Mouse (Mus musculus) bone marrow macrophage, adult 2 months (primary cell): ENCODE data around the gene Fam192a. TPM values are rescaled to one million over a fixed set of nuclear protein-coding genes. Genes with fewer than 3 reads are reported as not detected.

Source experiments
- H3K27ac ChIP-seq: 2 replicates; pipeline ENCODE4 v1.5.1; 2012; ENCODE audit warnings: low read depth, low read length; ENCODE audit not compliant: insufficient read depth
- H3K4me1 ChIP-seq: 2 replicates; pipeline ENCODE4 v1.6.1; 2012; ENCODE audit warnings: low read length; ENCODE audit not compliant: control insufficient read depth, insufficient read depth
- H3K4me3 ChIP-seq: 2 replicates; pipeline ENCODE4 v1.5.1; 2012; ENCODE audit warnings: mild to moderate bottlenecking, low read length, moderate library complexity; ENCODE audit not compliant: insufficient read depth
- CTCF ChIP-seq: IDR thresholded peaks from 2 replicates; pipeline ENCODE4 v1.5.1; 2012; ENCODE audit warnings: low read depth, mild to moderate bottlenecking, low read length, moderate library complexity
- POLR2A ChIP-seq: IDR thresholded peaks from 2 replicates; pipeline ENCODE4 v1.6.1; 2012; ENCODE audit warnings: mild to moderate bottlenecking, low read depth, low read length, borderline replicate concordance
- polyA plus RNA-seq: library from polyadenylated mRNA; stranded (reverse); fragments of >200 nt; gene quantifications from 2 replicates; pipeline ENCODE4 v1.2.4, GENCODE M21; 2012; ENCODE audit not compliant: missing spikeins, insufficient read depth, insufficient read length

Fam192a gene
- polyA plus RNA-seq, 1 experiment, result 77.4 TPM

DNA sequence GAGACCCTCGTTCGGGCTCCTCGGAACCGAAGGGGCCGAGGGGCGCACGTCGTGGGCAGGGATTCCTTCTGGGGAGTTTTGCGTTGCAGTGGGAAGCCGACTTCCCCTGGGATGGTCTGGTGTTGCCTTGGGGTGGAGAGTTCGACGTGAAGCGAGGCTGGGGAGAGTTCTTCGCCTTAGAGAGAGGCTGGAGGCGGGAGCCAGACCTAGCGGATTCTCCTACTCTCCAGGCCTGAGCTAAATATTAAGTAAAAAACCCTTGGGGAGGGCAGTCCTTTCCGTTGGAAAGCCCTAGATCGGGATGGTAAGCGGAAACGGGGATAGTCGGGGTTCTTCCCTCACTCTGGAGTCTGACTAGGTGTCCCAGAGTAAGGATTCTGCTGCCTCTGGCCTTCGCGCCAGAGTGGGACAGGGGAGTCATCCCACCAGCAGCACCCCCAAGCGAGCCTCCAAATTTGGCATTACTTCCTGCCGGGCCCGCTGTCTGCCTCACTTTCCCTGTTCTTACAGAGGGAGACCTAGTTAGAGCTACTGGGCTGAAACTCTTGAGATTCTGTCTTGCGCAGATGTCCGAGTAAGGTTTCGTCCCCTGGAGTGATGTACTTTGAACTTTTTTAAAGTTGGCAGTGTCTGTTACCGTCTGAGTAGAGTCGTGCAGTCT lies 804 bp upstream of the Fam192a start:
- TF ChIP-seq CTCF (no peak), POLR2A (no peak)
- Histone ChIP-seq H3K4me1 (peaks cover 6% of the 10 kb centered on the region), H3K27ac (peak overlapping the region; percentile 10), H3K4me3 (peak overlapping the region; percentile 97)

DNA sequence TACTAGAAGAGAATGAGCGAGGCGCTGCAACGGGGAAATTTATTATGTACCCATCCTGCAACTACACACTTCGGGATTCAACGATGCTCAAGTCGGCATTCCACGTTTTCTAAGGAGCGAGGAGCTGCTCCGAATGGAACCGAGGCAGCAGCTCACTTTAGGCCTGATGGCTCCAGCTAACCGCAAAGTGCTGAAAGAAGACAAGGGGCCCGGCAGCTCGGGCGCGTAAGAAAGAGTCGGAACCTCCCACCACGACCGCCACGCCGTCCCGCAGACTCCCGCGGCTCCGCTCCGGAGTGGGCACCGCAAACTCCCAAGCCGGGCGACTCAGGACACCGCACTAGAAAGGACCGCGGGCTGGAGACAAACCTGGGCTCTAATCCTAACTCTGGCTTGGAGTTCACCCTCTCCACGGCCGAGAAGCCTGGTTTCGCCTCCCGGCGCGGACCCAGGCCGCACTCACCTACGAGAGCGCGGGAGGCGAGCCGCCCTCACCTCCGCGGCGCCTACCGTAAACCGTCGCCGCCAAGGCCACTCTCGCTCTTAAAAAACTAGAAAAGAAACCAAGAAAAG lies 677 bp downstream of the Fam192a start:
- Histone ChIP-seq H3K4me3 (peak overlapping the region; percentile 95), H3K4me1 (peaks cover 6% of the 10 kb centered on the region), H3K27ac (peak overlapping the region; percentile 80)
- no peak for TF ChIP-seq CTCF
- no peak for TF ChIP-seq POLR2A

DNA sequence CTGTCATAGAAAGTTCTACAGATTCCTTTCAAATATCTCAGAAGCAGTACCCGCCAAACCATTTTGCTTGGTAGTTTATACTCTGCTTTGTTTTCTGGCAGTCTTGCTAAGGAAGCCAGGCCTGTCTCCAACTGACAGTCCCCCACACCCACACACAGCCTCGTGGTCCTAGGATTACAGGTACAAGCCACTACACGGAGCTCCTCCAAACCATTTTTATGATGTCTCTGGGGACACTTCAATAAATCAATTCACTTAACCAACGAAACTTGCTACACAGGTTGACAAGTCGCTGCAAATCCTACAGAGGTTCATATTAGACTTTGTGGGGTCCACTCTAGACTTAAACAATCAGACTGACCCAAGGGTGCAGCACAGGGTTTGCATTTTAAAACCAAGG lies 1.3 kb downstream of the Fam192a start:
- TF ChIP-seq POLR2A, result no peak
- no peak for TF ChIP-seq CTCF
- peak overlapping the region; percentile 95 for H3K4me3 ChIP-seq
- H3K4me1 ChIP-seq, result peaks cover 4% of the 10 kb centered on the region; the same call in 1 of the 2 replicates
- no peak overlapping the region for H3K27ac ChIP-seq

DNA sequence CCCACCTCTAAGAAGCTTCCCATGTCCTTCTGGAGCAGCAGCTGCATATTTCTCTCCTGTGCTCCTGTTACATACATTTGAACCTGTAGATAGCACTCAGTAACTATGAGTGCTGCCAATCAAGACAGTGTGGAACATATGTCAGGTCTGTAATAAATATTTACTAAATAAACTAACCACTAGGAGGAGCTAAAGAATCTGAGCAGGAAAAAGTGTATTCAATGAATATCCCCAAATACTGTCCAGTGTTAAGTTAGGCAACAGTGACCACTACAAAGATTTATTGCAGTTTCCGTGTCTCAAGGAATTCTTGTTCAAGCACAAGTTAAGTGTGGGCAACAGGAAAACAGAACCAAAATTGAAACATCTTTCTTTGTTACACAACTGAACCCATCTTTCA lies 7.6 kb downstream of the Fam192a start:
- no peak overlapping the region for H3K27ac ChIP-seq
- TF ChIP-seq CTCF (no peak), POLR2A (no peak)
- H3K4me1 ChIP-seq, result peaks cover 4% of the 10 kb centered on the region; the same call in 1 of the 2 replicates
- no peak overlapping the region for H3K4me3 ChIP-seq

DNA sequence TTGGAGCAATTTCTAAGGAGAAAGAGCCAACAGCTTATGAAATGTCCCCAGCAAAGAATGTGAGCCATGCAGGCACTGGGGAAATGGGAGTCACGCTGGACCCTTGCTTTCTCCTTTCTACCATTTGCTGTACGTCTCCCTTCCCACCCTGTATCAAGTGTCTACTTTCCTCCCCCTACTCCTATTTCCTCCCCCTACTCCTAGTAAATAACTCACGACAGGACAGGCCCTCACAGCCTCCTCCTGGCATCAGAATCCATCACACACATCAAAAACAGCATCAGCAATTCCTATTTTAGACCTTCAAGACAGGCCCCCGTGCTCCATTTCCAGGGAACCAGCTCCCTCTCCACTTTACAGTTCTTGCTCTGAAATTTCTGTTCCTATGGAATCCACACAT lies 10.1 kb downstream of the Fam192a start:
- Histone ChIP-seq H3K4me3 (no peak overlapping the region), H3K27ac (no peak overlapping the region), H3K4me1 (no peaks in the 10 kb centered on the region)
- TF ChIP-seq POLR2A (no peak), CTCF (no peak)

DNA sequence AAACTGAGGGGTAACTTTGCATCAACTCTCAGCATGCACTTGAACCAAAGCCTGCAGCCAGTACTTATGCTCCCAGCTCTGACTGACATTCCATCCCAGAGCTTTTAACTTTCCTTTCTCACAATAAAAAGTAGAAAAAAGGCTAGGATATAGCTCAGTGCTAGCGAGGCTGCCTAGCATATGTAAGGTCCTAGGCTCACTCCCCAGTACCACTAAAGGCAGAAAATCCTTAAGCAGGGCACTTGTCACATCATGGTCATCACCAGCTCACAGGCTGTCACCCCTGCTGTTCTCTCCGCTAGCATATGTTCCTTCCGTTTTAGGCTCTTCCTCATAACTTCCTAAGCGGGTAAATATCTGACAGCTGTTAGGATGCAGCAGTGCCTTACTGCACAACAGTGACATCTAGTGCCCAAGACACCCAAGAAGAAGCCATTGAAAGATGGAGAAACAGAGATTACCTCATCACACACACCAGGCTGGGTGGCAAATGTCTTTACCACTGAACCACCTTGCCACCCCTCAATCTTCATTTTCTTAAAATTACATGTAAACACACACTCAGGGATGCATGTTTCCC lies 17.5 kb downstream of the Fam192a start:
- no peak overlapping the region for H3K27ac ChIP-seq
- no peak overlapping the region for H3K4me3 ChIP-seq
- peaks cover 3% of the 10 kb centered on the region for H3K4me1 ChIP-seq
- no peak for TF ChIP-seq POLR2A
- TF ChIP-seq CTCF, result no peak

DNA sequence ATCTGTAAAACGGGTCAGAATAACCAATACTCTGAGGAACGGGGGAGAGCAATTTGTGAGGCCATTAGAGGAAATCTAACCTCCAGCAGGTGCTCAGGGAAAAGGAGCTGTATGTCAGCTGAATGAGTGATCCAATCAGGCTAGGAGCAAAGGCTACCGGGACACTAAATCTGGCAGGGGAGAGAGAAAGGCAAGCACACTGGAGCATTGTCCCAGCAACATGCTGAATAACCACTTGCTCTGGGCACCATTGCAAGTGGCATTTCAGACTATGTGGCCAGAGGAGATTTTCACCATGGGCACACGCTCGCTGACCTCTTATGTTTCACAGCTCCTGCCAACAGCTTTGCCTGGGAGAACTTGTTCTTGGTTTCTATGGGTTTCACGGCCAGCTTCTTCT lies 19.2 kb downstream of the Fam192a start:
- Histone ChIP-seq H3K27ac (no peak overlapping the region), H3K4me1 (peaks cover 3% of the 10 kb centered on the region), H3K4me3 (no peak overlapping the region)
- no peak for TF ChIP-seq POLR2A
- no peak for TF ChIP-seq CTCF

DNA sequence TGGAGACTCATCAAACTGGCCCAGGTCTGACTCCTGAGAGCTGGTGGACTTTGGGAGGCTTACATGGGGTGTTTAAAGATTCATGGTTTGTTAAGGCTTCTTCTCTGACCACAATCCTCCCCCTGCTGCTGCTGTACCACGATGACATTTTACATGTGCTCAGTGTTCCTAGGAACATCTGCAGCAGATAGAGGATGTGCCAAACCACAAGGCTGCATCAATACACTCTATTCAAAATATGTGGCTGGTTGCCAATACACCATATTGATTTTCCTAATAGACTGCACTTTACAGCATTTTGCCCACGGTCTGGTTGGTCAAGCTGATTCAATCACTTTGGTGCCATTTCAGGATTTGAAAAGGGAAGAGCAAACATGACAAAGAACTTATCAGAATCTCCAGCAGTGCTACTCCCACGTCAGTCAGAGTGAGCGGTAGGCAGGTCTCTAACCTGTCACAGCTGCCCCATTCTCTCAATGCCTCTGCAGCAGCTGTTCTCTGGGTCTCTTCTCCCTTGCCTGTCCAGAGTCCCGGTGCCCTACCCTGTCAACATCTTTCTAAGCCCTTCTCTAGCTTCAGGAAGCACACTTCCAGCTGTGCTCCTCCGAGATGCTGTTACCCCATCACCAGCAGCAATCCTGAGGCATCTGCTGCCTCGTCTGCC lies 19.8 kb downstream of the Fam192a start:
- Histone ChIP-seq H3K27ac (no peak overlapping the region), H3K4me3 (no peak overlapping the region), H3K4me1 (peaks cover 3% of the 10 kb centered on the region)
- no peak for TF ChIP-seq POLR2A
- no peak for TF ChIP-seq CTCF

DNA sequence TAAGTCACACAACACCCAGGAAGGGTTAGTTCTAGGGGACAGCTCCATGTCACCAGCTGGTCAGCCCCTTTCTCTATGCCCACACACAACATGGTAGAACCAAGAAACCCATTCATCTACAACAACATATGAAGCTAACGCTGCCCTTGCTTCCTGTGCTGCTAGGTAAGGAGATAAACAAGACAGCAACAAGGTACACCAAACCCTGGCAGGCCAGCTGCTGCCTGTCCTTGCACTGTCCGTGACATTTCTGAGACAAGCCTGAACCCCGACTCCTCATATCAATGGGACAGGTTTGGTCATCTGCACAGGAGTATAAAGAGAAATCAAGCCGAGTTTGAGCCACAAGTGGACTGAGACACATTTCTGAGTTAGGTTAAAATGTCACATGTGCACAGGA lies 26.6 kb downstream of the Fam192a start:
- H3K27ac ChIP-seq, result no peak overlapping the region
- H3K4me3 ChIP-seq, result no peak overlapping the region
- no peaks in the 10 kb centered on the region for H3K4me1 ChIP-seq
- TF ChIP-seq CTCF, result no peak
- no peak for TF ChIP-seq POLR2A

DNA sequence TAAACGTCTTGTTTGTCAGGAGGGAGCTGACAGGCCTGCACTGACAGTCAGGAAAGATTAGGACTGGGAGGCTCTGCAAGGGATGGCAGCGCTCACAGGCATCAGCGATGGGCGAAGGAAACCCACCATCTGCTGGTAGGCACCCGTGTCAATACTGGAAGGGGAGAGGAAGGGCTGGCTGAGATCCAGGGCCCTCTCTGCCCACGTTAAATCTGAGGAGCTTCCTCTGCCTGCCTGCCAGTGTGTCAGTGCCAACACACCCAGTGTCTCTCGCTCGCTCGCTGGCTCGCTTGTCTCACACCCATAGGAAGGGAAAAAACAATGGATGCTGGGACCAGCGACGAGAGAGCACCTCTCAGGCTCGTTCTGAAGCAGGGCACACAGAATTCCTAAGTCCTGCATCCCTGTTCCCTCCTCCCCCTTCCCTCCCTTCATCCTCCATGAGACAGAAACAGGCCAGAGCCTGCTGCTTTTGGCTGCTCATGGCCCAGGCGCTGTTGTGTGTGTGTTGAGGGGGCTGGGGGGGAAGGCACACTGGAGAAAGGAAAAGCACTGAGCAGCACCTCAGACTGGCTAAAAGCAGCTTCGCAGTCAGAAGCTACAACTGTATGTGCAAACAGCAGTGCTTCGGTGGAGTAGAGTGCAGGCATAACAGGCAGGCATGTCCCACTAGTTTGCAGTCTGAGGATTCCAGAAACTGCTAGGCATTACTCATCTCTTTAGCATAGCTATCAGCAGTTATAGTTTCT lies 27.5 kb downstream of the Fam192a start:
- Histone ChIP-seq H3K4me3 (no peak overlapping the region), H3K4me1 (peaks cover 6% of the 10 kb centered on the region), H3K27ac (no peak overlapping the region)
- no peak for TF ChIP-seq CTCF
- no peak for TF ChIP-seq POLR2A
